Mouse (Mus musculus) C2C12 (cell line): ENCODE measurements around the gene Zfp385c.
"Not testable (repeated sequence)": the region's sequence is repeated elsewhere in the genome, so short reads cannot be mapped to it uniquely, and the experiment has no call there.

Source experiments
- CTCF ChIP-seq: IDR thresholded peaks from one replicate; pipeline ENCODE4 v1.5.1; 2011; ENCODE audit not compliant: control insufficient read depth, insufficient read depth, insufficient read length
- FOSL1 ChIP-seq: IDR thresholded peaks from one replicate; pipeline ENCODE4 v1.8.0; 2011; ENCODE audit warnings: mild to moderate bottlenecking, low read length; ENCODE audit not compliant: poor library complexity, insufficient read depth, severe bottlenecking
- MAX ChIP-seq: IDR thresholded peaks from one replicate; pipeline ENCODE4 v1.6.1; 2011; ENCODE audit warnings: mild to moderate bottlenecking, control low read depth
- MYOD1 ChIP-seq: IDR thresholded peaks from one replicate; pipeline ENCODE4 v1.6.1; 2011; ENCODE audit warnings: low read depth; ENCODE audit not compliant: control insufficient read depth, insufficient read length
- MYOG ChIP-seq: IDR thresholded peaks from one replicate; pipeline ENCODE4 v1.6.1; 2011; ENCODE audit not compliant: control insufficient read depth, insufficient read length; ENCODE audit errors: extremely low read depth
- USF1 ChIP-seq: IDR thresholded peaks from one replicate; pipeline ENCODE4 v1.6.1; 2011; ENCODE audit warnings: low read depth, mild to moderate bottlenecking, control low read depth, moderate library complexity

- not testable (repeated sequence) for TF ChIP-seq CTCF, USF1, MAX, FOSL1, MYOG, MYOD1
These were observed 75.4 kb downstream of the Zfp385c start for GRCm38 (mm10) chr11:100616836-100617235.
